Mouse (Mus musculus) erythroblast, embryonic 14.5 days (primary cell): ENCODE data around the gene Itk.

Experiments used
- GATA1 ChIP-seq: IDR thresholded peaks from 2 replicates; pipeline ENCODE4 v1.6.1; 2012; ENCODE audit warnings: low read length, inconsistent platforms, mixed read lengths
- TAL1 ChIP-seq: IDR thresholded peaks from 3 replicates; pipeline ENCODE4 v1.6.1; 2012; ENCODE audit warnings: low read length, inconsistent platforms, mixed read lengths

DNA sequence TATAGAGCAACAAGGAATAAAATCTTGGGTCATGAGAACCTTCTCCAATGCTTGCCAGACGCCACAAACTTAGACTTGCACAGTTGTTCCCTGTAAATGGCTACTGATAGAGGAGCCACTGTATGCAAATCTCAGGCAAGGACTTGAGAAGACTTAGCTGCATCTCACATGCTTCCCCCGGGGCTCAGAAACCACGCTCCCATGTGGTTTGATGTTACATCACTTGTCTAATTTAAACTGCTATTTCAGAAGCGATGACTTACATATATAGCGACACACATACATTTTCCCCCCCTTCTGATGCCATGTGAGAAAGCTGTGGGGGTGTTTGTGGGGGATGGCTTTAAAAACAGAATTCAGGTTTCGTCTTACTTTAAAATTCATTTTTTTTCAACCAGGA lies 75.5 kb downstream of the Itk start:
- no peak for TF ChIP-seq GATA1
- TF ChIP-seq TAL1 = no peak
